24 mouse cellular contexts compared by ENCODE assay signal in genomic region chr2:168519589-168519988, GRCm38 (mm10).
DNase-seq lines count a peak whose midpoint lies in the region; ATAC-seq lines count a peak whose summit lies in the region.
"Had no signal": no experiment of that assay in that cellular context is flagged by ENCODE, and none has a peak within 500 bp of the region (broad histone marks: within the 10 kb centered on the region; RNA-seq: fewer than 3 reads in every experiment).

No protein-coding gene starts in this region.

- ATAC-seq in heart, embryonic 11.5 days (replicated peaks; ENCODE audit: insufficient number of reproducible peaks, low FRiP score, low TSS enrichment), result no peak
- 0 out of 2 replicates have a peak, but pooled peaks have one; percentile 17 for ATAC-seq in heart, embryonic 14.5 days (ENCODE audit: insufficient number of reproducible peaks, insufficient read depth, low FRiP score, low read depth)
- no peak for ATAC-seq in inflammation-experienced regulatory T-cells, adult 6 months
- ATAC-seq: CD4-positive, CD25-positive, alpha-beta regulatory T cell, adult 4 months; forebrain, postnatal 0 days; Patski had no signal

- no peaks in the 10 kb centered on the region; the same call in 1 of the 2 replicates for H3K36me3 ChIP-seq in heart, embryonic 11.5 days (ENCODE audit: control insufficient read depth, insufficient read depth, low read length)
- H3K36me3 ChIP-seq in heart, embryonic 14.5 days (ENCODE audit: control insufficient read depth, insufficient read depth, low read length), result peaks cover 44% of the 10 kb centered on the region
- H3K36me3 ChIP-seq: hindbrain, embryonic 12.5 days; liver, embryonic 13.5 days; lung, embryonic 15.5 days; midbrain, embryonic 12.5 days; neural tube, embryonic 15.5 days; stomach, embryonic 15.5 days had no signal

- H3K9me3 ChIP-seq in heart, embryonic 11.5 days (replicated peaks; ENCODE audit: control insufficient read depth, low read length), result no peaks in the 10 kb centered on the region
- H3K9me3 ChIP-seq in heart, embryonic 14.5 days (ENCODE audit: control insufficient read depth, low read length), result no peaks in the 10 kb centered on the region
- H3K9me3 ChIP-seq: hindbrain, embryonic 12.5 days; liver, embryonic 13.5 days; lung, embryonic 15.5 days; midbrain, embryonic 12.5 days; neural tube, embryonic 15.5 days; stomach, embryonic 15.5 days had no signal

- no peak overlapping the region for H3K4me2 ChIP-seq in heart, embryonic 11.5 days
- H3K4me2 ChIP-seq in heart, embryonic 14.5 days (ENCODE audit: low read length), result no peak overlapping the region
- H3K4me2 ChIP-seq: hindbrain, embryonic 12.5 days; liver, embryonic 13.5 days; lung, embryonic 15.5 days; midbrain, embryonic 12.5 days; neural tube, embryonic 15.5 days; stomach, embryonic 15.5 days had no signal

- peaks cover 12% of the 10 kb centered on the region for H3K27me3 ChIP-seq in heart, embryonic 11.5 days (ENCODE audit: control insufficient read depth, insufficient read depth, low read length)
- no peaks in the 10 kb centered on the region for H3K27me3 ChIP-seq in heart, embryonic 14.5 days (ENCODE audit: control insufficient read depth, insufficient read depth, low read length)
- H3K27me3 ChIP-seq: lung, embryonic 15.5 days; Patski; stomach, embryonic 15.5 days had no signal

- peaks cover 22% of the 10 kb centered on the region for H3K4me1 ChIP-seq in heart, embryonic 11.5 days (ENCODE audit: control insufficient read depth, insufficient read depth, low read length)
- peaks cover 18% of the 10 kb centered on the region in 2 experiments for H3K4me1 ChIP-seq in heart, embryonic 14.5 days (ENCODE audit: control insufficient read depth in 2 of 2, insufficient read depth in 2 of 2, low read length in 2 of 2)
- H3K4me1 ChIP-seq: neural tube, embryonic 15.5 days had no signal

- intact Hi-C loops in heart, postnatal 36 days (cut with DNase I), result loop anchor here (2.0 kb wide), 1 partner anchor 109 kb away; no protein-coding TSS in a partner anchor

- peak; percentile 68 to 84 for DNase-seq in heart, adult 18-20 months
- DNase-seq in gastrocnemius, postnatal 25 days, result peak; percentile 75
- peak; percentile 29 to 59 for DNase-seq in heart, postnatal 36 days
- no peak for DNase-seq in thymus, postnatal 36 days
- no peak for DNase-seq in yolk sac, embryonic 10.5 days (ENCODE audit: low spot score)
- DNase-seq: adrenal gland, postnatal 10 days; cerebellum, adult 11 months; cerebellum, postnatal 10 days; forebrain, postnatal 0 days; kidney, adult 2 months; kidney, postnatal 10 days; liver, embryonic 13.5 days; thymus, adult 18-20 months had no signal

- 57% methylated on average over 8 of the region's 8 CpGs for WGBS in heart, embryonic 11.5 days (ENCODE audit: insufficient replicate concordance)
- WGBS in heart, embryonic 14.5 days, result 31% methylated on average over 8 of the region's 8 CpGs

- H3K9ac ChIP-seq in heart, embryonic 11.5 days (ENCODE audit: low read depth, low read length), result no peak overlapping the region
- no peak overlapping the region; the same call in 1 of the 2 replicates for H3K9ac ChIP-seq in heart, embryonic 14.5 days (ENCODE audit: low read length)
- H3K9ac ChIP-seq: forebrain, postnatal 0 days; hindbrain, embryonic 12.5 days; liver, embryonic 13.5 days; lung, embryonic 15.5 days; midbrain, embryonic 12.5 days; neural tube, embryonic 15.5 days; stomach, embryonic 15.5 days had no signal

- H3K4me3 ChIP-seq in heart, embryonic 11.5 days (ENCODE audit: low read depth, low read length), result no peak overlapping the region
- no peak overlapping the region for H3K4me3 ChIP-seq in heart, embryonic 14.5 days (ENCODE audit: control insufficient read depth in 1 of 2, insufficient read depth in 1 of 2, low read depth in 1 of 2, low read length in 2 of 2)
- H3K4me3 ChIP-seq: hindbrain, embryonic 12.5 days; liver, embryonic 13.5 days; lung, embryonic 15.5 days; midbrain, embryonic 12.5 days; neural tube, embryonic 15.5 days; stomach, embryonic 15.5 days had no signal

- H3K27ac ChIP-seq in heart, embryonic 11.5 days (ENCODE audit: low read depth, low read length), result no peak overlapping the region
- H3K27ac ChIP-seq in heart, embryonic 14.5 days (replicated peaks in 1 of 2; ENCODE audit: control insufficient read depth in 1 of 2, insufficient read depth in 1 of 2, low read depth in 2 of 2, low read length in 2 of 2), result peak overlapping the region in 1 of 2 experiments; percentile 24; a peak in 1 of 4 replicates
- H3K27ac ChIP-seq: hindbrain, embryonic 12.5 days; liver, embryonic 13.5 days; lung, embryonic 15.5 days; macrophage; midbrain, embryonic 12.5 days; neural tube, embryonic 15.5 days; stomach, embryonic 15.5 days had no signal

Comparison
In these comparisons a context has a peak if more than half of its experiments do, and no peak if none do; other contexts are left out.
1. DNase-seq: peak in heart, adult 18-20 months (2 of 2), gastrocnemius, postnatal 25 days (single experiment) and heart, postnatal 36 days (2 of 2); none in thymus, postnatal 36 days (0 of 2) and yolk sac, embryonic 10.5 days (single experiment).